Mouse (Mus musculus): Measurements from ENCODE around the gene Mlxip.

Gene Mlxip

DNA sequence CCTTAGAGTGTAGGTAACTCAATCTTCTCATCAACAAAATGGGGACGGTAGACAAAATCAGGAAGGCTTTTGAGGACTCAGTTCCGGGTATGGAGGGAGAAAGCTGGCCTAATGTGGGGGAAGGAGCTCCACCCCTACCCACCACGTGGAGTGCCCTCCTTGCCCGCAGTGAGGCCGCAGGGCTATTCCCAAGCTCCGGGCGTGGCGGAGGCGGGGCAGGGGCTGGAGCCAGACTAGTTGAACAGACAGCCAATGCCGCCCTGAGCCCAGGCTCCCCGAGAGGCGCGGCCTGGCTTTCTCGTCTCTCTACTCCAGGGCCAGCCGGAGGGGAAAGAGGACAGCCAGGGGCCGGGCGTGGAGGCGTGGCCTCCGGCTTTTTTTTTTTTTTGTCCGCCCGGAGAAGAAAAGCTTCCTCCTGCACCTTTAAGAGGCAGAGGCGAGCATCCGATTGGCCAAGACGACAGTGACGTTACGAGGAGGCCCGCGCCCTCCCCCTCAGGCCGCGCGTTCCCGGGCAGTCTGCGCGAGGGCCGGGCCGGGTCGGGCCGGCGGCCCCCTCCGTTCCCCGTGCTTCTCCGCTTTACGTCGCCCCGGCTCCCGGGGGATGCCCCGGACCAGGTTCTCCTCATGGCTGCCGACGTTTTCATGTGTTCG is at the start of gene Mlxip:
Mlxip (plus strand) TSS at position 496 of the 654 bp plus-strand sequence.
- DNase-seq (ENCODE audit: inconsistent ontology term) = peak; percentile 99

DNA sequence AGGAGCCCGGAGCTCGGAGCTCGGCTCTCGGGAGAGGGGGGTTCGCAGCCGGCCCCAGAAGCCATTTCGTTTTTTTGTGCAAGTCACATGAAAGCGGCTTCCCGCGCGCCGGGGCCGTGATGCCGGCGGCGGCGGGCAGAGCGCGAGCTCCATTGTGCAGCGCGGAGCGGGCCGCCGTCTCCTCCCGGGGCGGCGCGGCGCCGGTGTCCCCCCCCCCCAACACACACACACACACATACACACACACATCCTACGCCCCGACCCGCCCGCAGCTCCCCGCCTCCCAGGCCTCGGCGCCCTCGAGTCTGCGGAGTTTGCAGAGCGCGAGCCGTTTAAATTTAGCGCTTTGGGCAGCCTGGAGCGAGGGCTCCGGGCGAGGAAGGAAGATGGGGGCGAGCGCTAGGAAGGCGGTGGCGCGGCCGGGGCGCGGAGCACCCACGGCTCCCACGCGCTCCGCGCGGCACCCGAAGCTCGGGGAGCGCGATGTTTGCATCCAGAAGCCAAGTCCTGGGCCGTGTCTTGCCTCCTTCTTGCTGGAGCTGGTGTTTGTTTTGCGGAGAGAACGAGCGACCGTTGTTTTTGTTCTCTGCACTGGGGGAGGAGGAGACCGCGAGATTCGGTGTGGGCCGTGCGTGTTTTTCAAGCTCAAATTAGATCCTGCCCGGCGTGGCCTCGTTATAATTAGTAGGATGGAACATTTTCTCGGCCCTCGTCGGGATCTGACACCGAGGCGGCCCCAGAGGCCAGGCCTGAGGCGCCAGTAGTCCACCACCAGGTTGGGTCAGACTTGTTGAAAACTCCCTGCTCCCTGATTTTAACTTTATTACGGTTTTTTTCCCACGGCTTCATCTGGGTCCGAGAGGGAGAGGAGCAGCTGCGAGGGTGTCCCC is 49.4 kb upstream of the Mlxip start:
- DNase-seq (ENCODE audit: inconsistent ontology term) = peak; percentile 72

DNA sequence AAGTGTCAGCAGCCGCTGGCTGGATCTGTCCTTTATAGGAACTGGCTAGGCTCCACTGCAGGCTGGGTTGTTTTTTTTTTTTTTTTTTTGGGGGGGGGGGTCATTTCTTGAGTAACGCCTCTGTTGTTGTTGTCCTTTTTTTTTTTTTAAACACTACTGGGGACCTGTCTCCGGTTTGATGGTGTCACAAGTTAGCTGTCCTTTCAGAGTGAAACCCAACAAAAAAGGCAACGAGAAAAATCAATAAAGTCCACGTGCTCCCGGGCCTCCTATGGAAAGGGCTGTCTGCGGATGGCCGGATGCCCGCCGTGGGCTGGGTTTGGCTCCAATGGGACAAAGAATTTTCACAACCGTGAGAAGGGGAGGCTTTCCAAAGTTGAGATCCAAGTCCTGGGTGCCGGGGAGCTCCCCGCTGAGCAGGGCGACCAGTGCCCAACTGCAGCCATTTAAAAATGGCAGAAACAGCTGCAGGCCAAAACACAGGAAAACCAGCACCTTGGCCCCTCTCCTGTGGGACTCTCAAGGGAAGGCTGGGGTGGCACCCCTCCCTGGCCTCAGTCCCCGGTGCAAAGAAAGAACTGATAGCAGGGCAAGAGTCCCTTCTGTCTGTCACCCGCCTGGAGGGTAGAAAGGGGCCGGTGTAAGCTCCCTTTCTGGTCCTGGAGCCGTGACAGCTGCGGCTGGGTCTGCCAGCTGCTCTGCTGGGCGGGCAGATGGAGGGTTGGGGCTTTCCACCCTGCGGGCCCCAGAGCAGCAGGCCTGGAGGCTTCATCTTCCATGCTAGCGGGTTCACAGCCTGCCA is 48.5 kb upstream of the Mlxip start:
- DNase-seq (ENCODE audit: inconsistent ontology term) = peak; percentile 94

DNA sequence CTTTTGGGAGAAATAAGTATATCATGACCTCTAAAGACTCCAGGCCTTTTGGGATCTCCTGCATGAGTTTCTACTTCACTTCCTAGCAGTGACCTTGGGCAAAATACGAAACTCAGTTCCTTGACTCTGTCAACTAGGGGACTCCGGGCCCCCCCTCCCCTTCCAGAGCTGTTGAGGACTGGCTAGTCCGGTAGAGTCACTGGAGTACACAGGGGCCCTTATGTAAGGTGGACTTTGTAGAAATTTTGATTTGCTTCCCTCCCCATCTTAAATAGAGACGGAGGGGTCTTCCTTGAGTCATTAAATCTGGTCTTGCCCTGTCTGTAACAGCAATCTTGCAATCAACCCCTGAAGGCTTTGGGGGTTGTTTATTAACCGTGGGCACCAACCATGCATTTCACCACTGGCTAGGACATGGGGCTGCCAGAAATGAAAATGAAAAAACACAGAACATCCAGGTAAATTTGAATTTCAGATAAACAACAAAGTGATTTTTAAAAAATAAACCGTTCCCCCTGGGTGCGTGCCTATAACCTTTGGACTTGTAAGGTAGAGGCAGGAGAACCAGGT is 47.8 kb upstream of the Mlxip start:
- DNase-seq (ENCODE audit: inconsistent ontology term) = no peak

DNA sequence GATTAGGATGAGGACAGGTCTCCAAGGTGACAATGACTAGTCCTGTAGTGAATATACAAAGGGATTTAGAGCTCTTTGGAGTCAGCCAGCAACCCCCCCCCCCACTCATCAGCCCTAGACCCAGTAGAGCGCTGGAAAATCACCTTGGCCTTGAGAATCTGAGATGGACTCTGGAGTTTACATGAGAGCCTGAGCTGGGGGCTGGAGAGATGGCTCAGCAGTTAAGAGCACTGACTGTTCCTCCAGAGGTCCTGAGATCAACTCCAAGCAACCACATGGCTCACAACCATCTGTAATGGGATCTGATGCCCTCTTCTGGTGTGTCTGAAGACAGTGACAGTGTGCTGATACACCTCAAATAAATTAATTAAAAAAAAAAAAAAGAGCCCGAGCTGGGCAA is 46.6 kb upstream of the Mlxip start:
- no peak for DNase-seq (ENCODE audit: inconsistent ontology term)

GRCm38 (mm10) chr5:123350386-123350785 is 44.2 kb upstream of the Mlxip start:
- DNase-seq (ENCODE audit: inconsistent ontology term) = no peak

GRCm38 (mm10) chr5:123355918-123356317 is 38.7 kb upstream of the Mlxip start:
- no peak for DNase-seq (ENCODE audit: inconsistent ontology term)

- no peak for DNase-seq (ENCODE audit: inconsistent ontology term)
These were observed 37.3 kb upstream of the Mlxip start for GRCm38 (mm10) chr5:123357253-123357652.

- no peak for DNase-seq (ENCODE audit: inconsistent ontology term)
These were observed 35.2 kb upstream of the Mlxip start for GRCm38 (mm10) chr5:123359431-123359830.

DNA sequence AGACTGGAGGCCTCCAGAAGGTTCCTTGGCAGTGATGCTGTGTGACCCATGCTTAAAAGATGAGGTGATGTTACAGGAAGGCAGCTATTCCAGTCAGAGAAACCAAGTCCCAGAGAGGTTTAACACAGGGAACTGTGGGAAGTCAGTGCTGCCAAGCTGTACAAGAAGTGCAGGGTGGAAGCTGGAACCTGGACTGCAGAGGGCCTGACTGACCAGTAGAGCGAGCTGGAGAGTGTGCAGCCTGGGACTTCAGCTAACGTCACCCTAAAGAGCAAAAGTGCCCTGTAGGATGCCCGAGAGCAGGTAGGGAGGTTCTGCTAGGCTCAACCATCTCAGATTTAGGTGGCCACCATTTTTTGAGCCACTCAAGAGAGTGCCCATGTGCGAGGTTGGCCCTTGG is 31.7 kb upstream of the Mlxip start:
- no peak for DNase-seq (ENCODE audit: inconsistent ontology term)

DNA sequence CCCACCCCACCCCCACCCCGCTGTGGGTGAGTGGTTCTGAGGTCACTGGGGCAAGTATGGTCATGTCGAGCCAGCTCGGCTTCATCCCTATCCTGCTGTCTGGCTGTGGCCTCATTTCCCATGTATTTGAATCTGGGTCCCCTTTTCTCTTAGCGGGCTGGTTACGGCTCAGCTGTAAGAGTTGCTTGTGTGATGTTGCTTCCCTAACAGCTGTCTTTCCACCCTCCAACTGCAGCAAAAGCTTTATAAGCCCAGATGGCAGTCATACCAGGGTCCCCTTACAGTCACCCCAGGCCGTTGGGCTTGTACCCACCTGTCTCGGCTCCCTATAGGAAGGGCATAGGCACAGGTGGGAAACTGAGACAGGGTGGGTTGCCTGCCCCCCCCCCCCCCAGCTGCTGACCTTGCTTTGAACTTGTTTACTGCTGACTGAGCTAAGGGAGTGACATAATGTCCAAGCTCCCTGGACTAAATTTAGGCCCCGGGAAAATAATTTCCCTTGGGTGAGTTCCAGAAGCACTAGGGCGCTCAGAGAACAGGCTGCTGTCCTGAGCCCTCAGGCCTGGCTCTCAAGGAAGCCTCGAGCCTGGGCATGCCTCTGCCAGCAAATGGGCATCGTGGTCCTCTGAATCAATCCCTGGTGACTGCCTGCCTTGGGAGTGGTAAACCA is 30.2 kb upstream of the Mlxip start:
- DNase-seq (ENCODE audit: inconsistent ontology term) = peak; percentile 68

- DNase-seq (ENCODE audit: inconsistent ontology term) = no peak
These were observed 25.6 kb upstream of the Mlxip start for GRCm38 (mm10) chr5:123368869-123369488.

- no peak for DNase-seq (ENCODE audit: inconsistent ontology term)
These were observed 24.5 kb upstream of the Mlxip start for GRCm38 (mm10) chr5:123370049-123370448.

DNA sequence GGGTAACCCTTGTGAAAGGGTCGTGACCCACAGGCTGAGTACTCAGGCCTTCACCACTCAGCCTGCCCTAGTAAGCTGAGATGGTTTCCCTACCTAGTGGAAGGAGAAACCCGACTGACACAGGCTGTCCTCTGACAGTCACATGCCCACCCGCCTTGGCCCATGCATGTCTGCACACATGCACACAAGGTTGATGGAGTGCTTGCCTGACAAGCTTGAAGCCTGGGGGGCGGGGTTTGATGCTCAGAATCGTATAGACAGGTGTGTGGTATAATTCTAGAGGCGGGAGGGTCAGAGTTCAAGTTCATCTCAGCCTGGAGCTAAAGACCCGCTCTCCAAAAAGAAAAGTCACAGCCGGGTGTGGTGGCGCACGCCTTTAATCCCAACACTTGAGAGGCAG is 19.3 kb upstream of the Mlxip start:
- no peak for DNase-seq (ENCODE audit: inconsistent ontology term)

GRCm38 (mm10) chr5:123375793-123376452 is 18.7 kb upstream of the Mlxip start:
- no peak for DNase-seq (ENCODE audit: inconsistent ontology term)

GRCm38 (mm10) chr5:123376569-123376968 is 18.0 kb upstream of the Mlxip start:
- peak; percentile 65 for DNase-seq (ENCODE audit: inconsistent ontology term)

- DNase-seq (ENCODE audit: inconsistent ontology term) = peak; percentile 80
These were observed 17.3 kb upstream of the Mlxip start for GRCm38 (mm10) chr5:123377120-123377955.

DNA sequence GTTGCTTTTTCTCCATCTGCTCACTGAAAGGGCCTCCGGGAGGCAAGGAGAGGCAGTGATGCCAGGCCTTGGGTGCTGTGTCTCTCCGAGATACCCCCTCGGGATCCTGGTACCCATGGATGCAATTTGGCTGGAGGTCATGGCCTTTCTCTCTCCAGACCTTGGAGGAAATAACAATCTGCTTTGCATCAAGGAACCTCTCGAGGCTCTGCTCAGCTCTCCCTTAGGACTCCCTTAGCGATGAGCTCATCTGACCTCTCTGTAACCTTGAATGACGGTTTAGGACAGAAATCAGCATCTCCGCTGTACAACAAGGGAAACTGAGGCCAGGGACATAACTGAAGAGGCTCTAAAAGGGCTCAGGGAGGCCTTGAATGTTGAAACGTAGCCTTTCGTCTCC is 15.9 kb upstream of the Mlxip start:
- DNase-seq (ENCODE audit: inconsistent ontology term) = no peak

- DNase-seq (ENCODE audit: inconsistent ontology term) = no peak
These were observed 15.1 kb upstream of the Mlxip start for GRCm38 (mm10) chr5:123379504-123379931.
